22 mouse cellular contexts compared by ENCODE assay signal in genomic region chr6:31085063-31085759, GRCm38 (mm10).
DNase-seq lines count a peak whose midpoint lies in the region; ATAC-seq and TF ChIP-seq lines count a peak whose summit lies in the region.
"Had no signal": no experiment of that assay in that cellular context is flagged by ENCODE, and none has a peak within 500 bp of the region (broad histone marks: within the 10 kb centered on the region; RNA-seq: fewer than 3 reads in every experiment).

No protein-coding gene starts in this region.

- no peak for TF ChIP-seq CTCF in liver, embryonic 14.5 days (IDR thresholded peaks at IDR 0.05; ENCODE audit: low read depth)

- DNase-seq in 3134 (ENCODE audit: extremely low read depth, insufficient read length, low spot score) (peak; percentile 57), 3T3-L1 (ENCODE audit: low read depth, low spot score) (peak; percentile 65), NIH3T3 (ENCODE audit: low read depth) (peak; percentile 41)
- no peak for DNase-seq in liver, embryonic 14.5 days (ENCODE audit: low read depth in 3 of 3, low spot score in 3 of 3)
- no peak for DNase-seq in spleen, postnatal 14 days (ENCODE audit: low spot score in 2 of 2)
- no peak for DNase-seq in heart, postnatal 36 days
- no peak for DNase-seq in embryo, embryonic 11 days
- DNase-seq: adrenal gland, postnatal 25 days; cerebellum, adult 11-12 months; cerebellum, postnatal 14 days; gastrocnemius, postnatal 25 days; kidney, adult 9 months; lung, adult 18-20 months; lung, postnatal 14 days; thymus, adult 18-20 months; thymus, postnatal 4 days had no signal

- H3K36me3 ChIP-seq in liver, embryonic 14.5 days (replicated peaks; ENCODE audit: control insufficient read depth, insufficient read depth, low read depth) = no peaks in the 10 kb centered on the region
- no peaks in the 10 kb centered on the region for H3K36me3 ChIP-seq in hindbrain, embryonic 12.5 days
- H3K36me3 ChIP-seq: hindbrain, embryonic 13.5 days; intestine, embryonic 15.5 days; limb, embryonic 12.5 days; neural tube, embryonic 12.5 days had no signal

- H3K4me1 ChIP-seq in liver, embryonic 14.5 days (replicated peaks; ENCODE audit: control insufficient read depth in 2 of 2, insufficient read depth in 2 of 2, low read length in 1 of 2) = peaks cover 3 to 29% of the 10 kb centered on the region in 2 experiments; a peak in 3 of 4 replicates
- peaks cover 29% of the 10 kb centered on the region for H3K4me1 ChIP-seq in hindbrain, embryonic 12.5 days

- no peaks in the 10 kb centered on the region for H3K27me3 ChIP-seq in liver, embryonic 14.5 days (ENCODE audit: control insufficient read depth, insufficient read depth, low read length)
- no peaks in the 10 kb centered on the region; the same call in 1 of the 2 replicates for H3K27me3 ChIP-seq in hindbrain, embryonic 12.5 days
- H3K27me3 ChIP-seq: intestine, embryonic 15.5 days; limb, embryonic 12.5 days; neural tube, embryonic 12.5 days had no signal

- intact Hi-C loops in heart, postnatal 36 days (cut with DNase I) = no loop called here

- no peak overlapping the region for H3K27ac ChIP-seq in liver, embryonic 14.5 days
- no peak overlapping the region for H3K27ac ChIP-seq in hindbrain, embryonic 12.5 days
- H3K27ac ChIP-seq: hindbrain, embryonic 13.5 days; intestine, embryonic 15.5 days; limb, embryonic 12.5 days; neural tube, embryonic 12.5 days had no signal

- TF ChIP-seq EP300 in liver, embryonic 14.5 days (IDR thresholded peaks at IDR 0.05; ENCODE audit: low read depth) = no peak

- 31% methylated on average over 8 of the region's 8 CpGs for WGBS in liver, embryonic 14.5 days (ENCODE audit: insufficient replicate concordance)
- WGBS in hindbrain, embryonic 12.5 days = 90% methylated on average over 8 of the region's 8 CpGs

- ATAC-seq in liver, embryonic 14.5 days (ENCODE audit: insufficient read depth) = peak; percentile 53; the same call in 1 of the 2 replicates
- ATAC-seq in hindbrain, embryonic 12.5 days (ENCODE audit: low FRiP score) = no peak
- ATAC-seq: intestine, embryonic 15.5 days had no signal

- H3K4me2 ChIP-seq in liver, embryonic 14.5 days (ENCODE audit: low read depth) = no peak overlapping the region
- no peak overlapping the region for H3K4me2 ChIP-seq in hindbrain, embryonic 12.5 days (replicated peaks)
- H3K4me2 ChIP-seq: hindbrain, embryonic 13.5 days; intestine, embryonic 15.5 days; limb, embryonic 12.5 days; midbrain, embryonic 11.5 days; neural tube, embryonic 12.5 days had no signal

- no peak overlapping the region for H3K4me3 ChIP-seq in liver, embryonic 14.5 days (ENCODE audit: insufficient read depth in 1 of 2, low read depth in 2 of 2, low read length in 2 of 2)
- H3K4me3 ChIP-seq in hindbrain, embryonic 12.5 days = no peak overlapping the region
- H3K4me3 ChIP-seq: hindbrain, embryonic 13.5 days; intestine, embryonic 15.5 days; limb, embryonic 12.5 days; neural tube, embryonic 12.5 days had no signal

- H3K9ac ChIP-seq in liver, embryonic 14.5 days (replicated peaks) = no peak overlapping the region
- no peak overlapping the region for H3K9ac ChIP-seq in hindbrain, embryonic 12.5 days
- H3K9ac ChIP-seq: hindbrain, embryonic 13.5 days; intestine, embryonic 15.5 days; limb, embryonic 12.5 days; neural tube, embryonic 12.5 days had no signal

- no peaks in the 10 kb centered on the region for H3K9me3 ChIP-seq in liver, embryonic 14.5 days (ENCODE audit: control insufficient read depth, low read length)
- H3K9me3 ChIP-seq in hindbrain, embryonic 12.5 days (replicated peaks) = no peaks in the 10 kb centered on the region
- H3K9me3 ChIP-seq: hindbrain, embryonic 13.5 days; intestine, embryonic 15.5 days; limb, embryonic 12.5 days; neural tube, embryonic 12.5 days had no signal

Comparison
In these comparisons a context has a peak if more than half of its experiments do, and no peak if none do; other contexts are left out.
1. DNase-seq: peak in 3134 (single experiment), 3T3-L1 (single experiment) and NIH3T3 (single experiment); none in liver, embryonic 14.5 days (0 of 3), spleen, postnatal 14 days (0 of 2), heart, postnatal 36 days (0 of 2) and embryo, embryonic 11 days (single experiment).